Mouse (Mus musculus): ENCODE data around the gene Mrm2. TPM values are rescaled to one million over a fixed set of nuclear protein-coding genes. Genes with fewer than 3 reads are reported as not detected.
"Not testable (repeated sequence)": the region's sequence is repeated elsewhere in the genome, so short reads cannot be mapped to it uniquely, and the experiment has no call there.

The Mrm2 gene
- polyA plus RNA-seq, 1 experiment from 2014 or later = 17.1 TPM

DNA sequence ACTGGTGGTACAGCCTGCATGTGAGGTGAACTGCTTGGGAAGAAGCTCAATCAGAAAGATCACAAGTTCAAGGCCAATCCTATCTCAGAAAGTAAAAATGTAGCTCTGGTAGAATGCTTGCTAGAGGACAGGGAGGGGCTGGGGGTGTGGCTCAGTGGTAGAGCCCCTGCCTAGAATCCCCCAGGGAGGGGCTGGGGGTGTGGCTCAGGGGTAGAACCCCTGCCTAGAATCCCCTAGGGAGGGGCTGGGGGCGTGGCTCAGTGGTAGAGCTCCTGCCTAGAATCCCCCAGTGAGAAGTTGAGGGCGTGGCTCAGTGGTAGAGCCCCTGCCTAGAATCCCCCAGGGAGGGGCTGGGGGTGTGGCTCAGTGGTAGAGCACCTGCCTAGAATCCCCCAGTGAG is 36.4 kb upstream of the Mrm2 start:
- not testable (repeated sequence) for H3K4me3 ChIP-seq (replicated peaks); H3K27ac ChIP-seq; H3K36me3 ChIP-seq; H3K9ac ChIP-seq; H3K27me3 ChIP-seq (replicated peaks); H3K9me3 ChIP-seq; H3K4me2 ChIP-seq; ATAC-seq (ENCODE audit: insufficient read depth, low FRiP score, low read depth)
- peaks cover 10% of the 10 kb centered on the region; the same call in 1 of the 2 replicates for H3K4me1 ChIP-seq
- whole genome bisulfite sequencing = 91% methylated on average over 2 of the region's 2 CpGs

DNA sequence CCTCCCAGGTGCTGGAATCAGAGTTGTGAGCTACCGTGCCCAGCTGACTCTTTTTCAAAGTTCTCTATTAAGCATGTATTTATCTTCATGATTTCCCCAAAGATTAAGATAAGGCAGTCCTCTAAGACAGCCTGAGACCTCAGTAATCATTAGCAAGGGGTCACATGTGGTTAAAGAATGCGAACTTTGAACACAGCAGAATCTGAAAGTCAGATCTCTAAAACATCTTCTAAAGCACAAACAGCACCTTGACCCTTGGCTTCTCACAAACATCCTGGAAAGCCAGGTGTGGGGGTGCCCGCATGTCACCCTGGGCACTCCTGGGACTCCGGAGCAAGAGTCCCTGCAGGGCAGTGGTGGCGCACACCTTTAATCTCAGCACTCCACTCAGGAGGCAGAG is 32.7 kb upstream of the Mrm2 start:
- H3K4me2 ChIP-seq = no peak overlapping the region
- H3K27ac ChIP-seq = no peak overlapping the region
- no peaks in the 10 kb centered on the region for H3K4me1 ChIP-seq
- no peaks in the 10 kb centered on the region for H3K9me3 ChIP-seq
- ATAC-seq (ENCODE audit: insufficient read depth, low FRiP score, low read depth) = no peak
- H3K27me3 ChIP-seq (replicated peaks) = no peaks in the 10 kb centered on the region
- no peak overlapping the region for H3K4me3 ChIP-seq (replicated peaks)
- H3K9ac ChIP-seq = no peak overlapping the region
- 0 out of 2 replicates have a peak, but pooled peaks cover 5% of the 10 kb centered on the region for H3K36me3 ChIP-seq
- 72% methylated on average over 5 of the region's 5 CpGs for WGBS

- 76% methylated on average over 14 of the region's 14 CpGs for WGBS
- Histone ChIP-seq H3K4me1 (no peaks in the 10 kb centered on the region), H3K4me2 (no peak overlapping the region), H3K9ac (no peak overlapping the region), H3K9me3 (no peaks in the 10 kb centered on the region), H3K27me3 (replicated peaks) (no peaks in the 10 kb centered on the region), H3K4me3 (replicated peaks) (no peak overlapping the region), H3K27ac (no peak overlapping the region), H3K36me3 (peaks cover 11% of the 10 kb centered on the region)
- ATAC-seq (ENCODE audit: insufficient read depth, low FRiP score, low read depth) = no peak
Observed at GRCm38 (mm10) chr5:140359930-140360674, 28.4 kb upstream of the Mrm2 start.

DNA sequence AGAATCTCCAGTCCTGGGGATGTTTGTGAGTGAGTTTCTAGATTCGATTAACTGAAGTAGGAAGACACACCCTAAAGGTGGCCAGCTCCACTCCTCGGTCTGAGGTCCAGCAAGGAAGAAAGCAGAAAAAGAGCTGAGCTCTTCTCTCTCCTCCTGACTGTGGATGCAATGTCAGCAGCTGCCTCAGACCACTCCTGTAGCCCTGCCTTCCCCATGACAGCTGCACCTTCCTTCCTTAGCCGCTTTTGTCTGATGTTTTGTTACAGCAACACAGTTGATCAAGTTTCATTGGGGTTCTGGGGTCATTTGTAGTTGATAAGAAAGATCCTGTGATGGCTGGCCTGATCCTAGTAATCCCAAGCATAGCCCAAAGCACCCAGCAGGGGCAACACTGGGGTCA is 25.8 kb upstream of the Mrm2 start:
- WGBS = 77% methylated on average over 3 of the region's 3 CpGs
- H3K9me3 ChIP-seq = no peaks in the 10 kb centered on the region
- H3K4me3 ChIP-seq (replicated peaks) = no peak overlapping the region
- H3K4me2 ChIP-seq = no peak overlapping the region
- no peaks in the 10 kb centered on the region for H3K4me1 ChIP-seq
- H3K27me3 ChIP-seq (replicated peaks) = no peaks in the 10 kb centered on the region
- H3K36me3 ChIP-seq = peaks cover 21% of the 10 kb centered on the region
- ATAC-seq (ENCODE audit: insufficient read depth, low FRiP score, low read depth) = no peak
- no peak overlapping the region for H3K27ac ChIP-seq
- no peak overlapping the region for H3K9ac ChIP-seq

DNA sequence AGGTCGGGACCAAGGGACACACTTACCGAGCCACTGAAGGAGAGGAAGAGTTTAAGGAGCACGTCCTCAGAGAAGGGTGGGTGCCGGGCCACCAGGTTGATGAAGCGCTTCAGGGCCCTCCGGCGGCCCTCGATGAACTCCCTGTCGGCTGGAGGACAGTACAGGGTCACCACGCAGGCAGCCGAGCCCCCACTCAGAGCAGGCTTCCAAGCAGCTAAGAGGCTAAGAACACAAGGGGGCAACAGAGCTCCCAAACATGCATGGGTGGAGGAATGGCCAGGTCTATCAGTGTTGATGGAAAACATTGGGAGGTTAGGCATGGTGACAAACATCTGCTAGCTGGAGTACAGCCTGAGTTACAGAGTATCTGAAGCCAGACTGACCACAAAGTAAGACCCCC is 24.2 kb upstream of the Mrm2 start:
- no peak overlapping the region for H3K9ac ChIP-seq
- H3K4me3 ChIP-seq (replicated peaks) = no peak overlapping the region
- no peak overlapping the region for H3K27ac ChIP-seq
- no peaks in the 10 kb centered on the region for H3K9me3 ChIP-seq
- no peaks in the 10 kb centered on the region for H3K4me1 ChIP-seq
- no peak overlapping the region for H3K4me2 ChIP-seq
- ATAC-seq (ENCODE audit: insufficient read depth, low FRiP score, low read depth) = no peak
- H3K27me3 ChIP-seq (replicated peaks) = no peaks in the 10 kb centered on the region
- H3K36me3 ChIP-seq = peaks cover 33% of the 10 kb centered on the region
- 80% methylated on average over 11 of the region's 11 CpGs for WGBS

DNA sequence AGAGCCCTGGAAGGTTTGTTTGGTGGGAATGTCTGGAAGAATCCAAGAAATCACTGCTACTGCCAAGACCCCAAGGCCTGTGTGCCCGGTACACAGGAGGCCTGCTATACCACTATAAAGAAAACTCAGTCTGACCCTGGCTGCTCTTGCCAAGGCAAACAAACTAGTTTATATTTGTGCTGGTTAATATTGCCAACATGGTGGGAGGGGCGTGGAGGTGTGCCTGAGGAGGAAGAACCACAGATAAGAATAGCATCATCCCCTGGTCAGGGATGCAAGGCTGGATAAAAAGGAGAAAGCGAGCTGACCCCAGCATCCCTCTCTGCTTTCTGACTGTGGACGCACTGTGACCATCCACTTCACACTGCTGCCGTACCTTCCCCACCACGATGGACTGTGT is 20.7 kb upstream of the Mrm2 start:
- no peaks in the 10 kb centered on the region for H3K4me1 ChIP-seq
- no peaks in the 10 kb centered on the region for H3K27me3 ChIP-seq (replicated peaks)
- H3K4me3 ChIP-seq (replicated peaks) = no peak overlapping the region
- 96% methylated on average over 6 of the region's 6 CpGs for whole genome bisulfite sequencing
- ATAC-seq (ENCODE audit: insufficient read depth, low FRiP score, low read depth) = no peak
- H3K27ac ChIP-seq = no peak overlapping the region
- no peaks in the 10 kb centered on the region for H3K9me3 ChIP-seq
- no peak overlapping the region for H3K9ac ChIP-seq
- no peak overlapping the region for H3K4me2 ChIP-seq
- H3K36me3 ChIP-seq = peaks cover 25% of the 10 kb centered on the region; the same call in 1 of the 2 replicates

GRCm38 (mm10) chr5:140350731-140351497 is 19.2 kb upstream of the Mrm2 start:
- 91% methylated on average over 8 of the region's 8 CpGs for WGBS
- Histone ChIP-seq H3K4me1 (no peaks in the 10 kb centered on the region), H3K36me3 (peaks cover 24% of the 10 kb centered on the region; the same call in 1 of the 2 replicates), H3K9ac (no peak overlapping the region), H3K9me3 (no peaks in the 10 kb centered on the region), H3K4me3 (replicated peaks) (no peak overlapping the region), H3K27ac (no peak overlapping the region), H3K27me3 (replicated peaks) (no peaks in the 10 kb centered on the region), H3K4me2 (no peak overlapping the region)
- ATAC-seq (ENCODE audit: insufficient read depth, low FRiP score, low read depth) = no peak

GRCm38 (mm10) chr5:140349882-140350281 is 18.2 kb upstream of the Mrm2 start:
- no peak for ATAC-seq (ENCODE audit: insufficient read depth, low FRiP score, low read depth)
- 97% methylated on average over 9 of the region's 9 CpGs for WGBS
- Histone ChIP-seq H3K4me1 (no peaks in the 10 kb centered on the region), H3K9ac (no peak overlapping the region), H3K27me3 (replicated peaks) (no peaks in the 10 kb centered on the region), H3K4me3 (replicated peaks) (no peak overlapping the region), H3K27ac (no peak overlapping the region), H3K9me3 (no peaks in the 10 kb centered on the region), H3K36me3 (peaks cover 30% of the 10 kb centered on the region), H3K4me2 (no peak overlapping the region)

GRCm38 (mm10) chr5:140346050-140346449 is 14.4 kb upstream of the Mrm2 start:
- H3K9me3 ChIP-seq = no peaks in the 10 kb centered on the region
- no peaks in the 10 kb centered on the region for H3K4me1 ChIP-seq
- WGBS = 80% methylated on average over 1 of the region's 1 CpGs
- peaks cover 15% of the 10 kb centered on the region; the same call in 1 of the 2 replicates for H3K36me3 ChIP-seq
- ATAC-seq (ENCODE audit: insufficient read depth, low FRiP score, low read depth) = no peak
- H3K27ac ChIP-seq = no peak overlapping the region
- no peak overlapping the region for H3K9ac ChIP-seq
- H3K27me3 ChIP-seq (replicated peaks) = no peaks in the 10 kb centered on the region
- H3K4me3 ChIP-seq (replicated peaks) = no peak overlapping the region
- H3K4me2 ChIP-seq = no peak overlapping the region

DNA sequence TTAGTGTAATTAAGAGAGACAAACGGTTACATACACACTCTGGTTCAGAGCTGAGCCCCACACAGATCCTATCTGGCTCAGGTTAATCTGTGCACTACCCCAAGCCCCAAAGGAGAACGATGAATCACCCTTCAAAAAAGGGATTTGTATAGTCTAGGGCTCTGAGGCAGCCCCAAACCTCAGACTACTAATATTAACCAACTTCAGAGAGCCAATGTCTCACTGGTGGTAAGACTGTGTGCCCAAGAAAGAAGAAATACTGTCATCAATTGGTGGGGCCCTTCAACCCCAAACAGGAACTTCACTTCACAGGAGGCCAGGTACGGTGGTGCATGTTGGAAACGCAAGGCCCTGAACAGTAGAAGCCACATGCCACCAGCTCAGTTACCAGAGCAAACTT is 13.5 kb upstream of the Mrm2 start:
- no peak overlapping the region for H3K27ac ChIP-seq
- no peak overlapping the region for H3K9ac ChIP-seq
- ATAC-seq (ENCODE audit: insufficient read depth, low FRiP score, low read depth) = no peak
- 88% methylated on average over 4 of the region's 4 CpGs for WGBS
- no peaks in the 10 kb centered on the region for H3K9me3 ChIP-seq
- no peak overlapping the region for H3K4me2 ChIP-seq
- H3K4me1 ChIP-seq = no peaks in the 10 kb centered on the region
- H3K27me3 ChIP-seq (replicated peaks) = no peaks in the 10 kb centered on the region
- peaks cover 17% of the 10 kb centered on the region; the same call in 1 of the 2 replicates for H3K36me3 ChIP-seq
- H3K4me3 ChIP-seq (replicated peaks) = no peak overlapping the region

- Histone ChIP-seq H3K4me3 (replicated peaks) (no peak overlapping the region), H3K4me2 (no peak overlapping the region), H3K27ac (no peak overlapping the region), H3K27me3 (replicated peaks) (no peaks in the 10 kb centered on the region), H3K9me3 (no peaks in the 10 kb centered on the region), H3K36me3 (peaks cover 22% of the 10 kb centered on the region; the same call in 1 of the 2 replicates), H3K9ac (no peak overlapping the region), H3K4me1 (no peaks in the 10 kb centered on the region)
- WGBS = 86% methylated on average over 4 of the region's 4 CpGs
- no peak for ATAC-seq (ENCODE audit: insufficient read depth, low FRiP score, low read depth)
Observed at GRCm38 (mm10) chr5:140342880-140343279, 11.2 kb upstream of the Mrm2 start.

- Histone ChIP-seq H3K36me3 (peaks cover 16% of the 10 kb centered on the region; the same call in 1 of the 2 replicates), H3K4me3 (replicated peaks) (no peak overlapping the region), H3K27ac (no peak overlapping the region), H3K4me2 (no peak overlapping the region), H3K4me1 (no peaks in the 10 kb centered on the region), H3K27me3 (replicated peaks) (no peaks in the 10 kb centered on the region), H3K9ac (no peak overlapping the region), H3K9me3 (no peaks in the 10 kb centered on the region)
- no peak for ATAC-seq (ENCODE audit: insufficient read depth, low FRiP score, low read depth)
- 77% methylated on average over 3 of the region's 3 CpGs for WGBS
Observed at GRCm38 (mm10) chr5:140339836-140340235, 8.1 kb upstream of the Mrm2 start.
